In genomic region chr12:27150871-27151853, GRCm38 (mm10) we compare ENCODE assay signal across 13 mouse cellular contexts.
DNase-seq lines count a peak whose midpoint lies in the region; ATAC-seq and TF ChIP-seq lines count a peak whose summit lies in the region.
"Had no signal": no experiment of that assay in that cellular context is flagged by ENCODE, and none has a peak within 500 bp of the region (broad histone marks: within the 10 kb centered on the region; RNA-seq: fewer than 3 reads in every experiment).

No protein-coding gene starts in this region.

- ATAC-seq in midbrain, embryonic 12.5 days (ENCODE audit: low FRiP score, low read depth): peak; percentile 96
- ATAC-seq in lung, postnatal 0 days: no peak

- peaks cover 63% of the 10 kb centered on the region for H3K4me1 ChIP-seq in hindbrain, embryonic 10.5 days (replicated peaks)
- H3K4me1 ChIP-seq in midbrain, embryonic 12.5 days: peaks cover 55% of the 10 kb centered on the region
- H3K4me1 ChIP-seq in lung, postnatal 0 days (ENCODE audit: insufficient read depth, low read depth, low read length): no peaks in the 10 kb centered on the region

- 6% methylated on average over 13 of the region's 13 CpGs for WGBS in hindbrain, embryonic 10.5 days
- 7% methylated on average over 13 of the region's 13 CpGs for WGBS in midbrain, embryonic 12.5 days
- 45% methylated on average over 13 of the region's 13 CpGs for WGBS in lung, postnatal 0 days

- DNase-seq in R1 (ENCODE audit: low read depth, low spot score): peak; percentile 82
- DNase-seq in embryo, embryonic 9.5 days (ENCODE audit: extremely low spot score): peak; percentile 79
- DNase-seq in hindbrain, embryonic 10.5 days (ENCODE audit: low spot score): peak; percentile 81
- DNase-seq in cerebellum, postnatal 25 days: no peak
- no peak for DNase-seq in lung, postnatal 0 days (ENCODE audit: low spot score)
- no peak for DNase-seq in yolk sac, embryonic 10.5 days (ENCODE audit: low spot score)
- DNase-seq in heart, postnatal 4 days: no peak
- DNase-seq: adrenal gland, postnatal 10 days; cerebellum, postnatal 36 days; gastrocnemius, adult 2 months; kidney, postnatal 14 days; lung, postnatal 10 days had no signal

- no peaks in the 10 kb centered on the region for H3K27me3 ChIP-seq in hindbrain, embryonic 10.5 days (ENCODE audit: insufficient read depth, poor library complexity, severe bottlenecking)
- no peaks in the 10 kb centered on the region for H3K27me3 ChIP-seq in midbrain, embryonic 12.5 days
- H3K27me3 ChIP-seq in lung, postnatal 0 days (replicated peaks; ENCODE audit: insufficient read depth, low read length): no peaks in the 10 kb centered on the region

- H3K36me3 ChIP-seq in hindbrain, embryonic 10.5 days: no peaks in the 10 kb centered on the region
- H3K36me3 ChIP-seq in midbrain, embryonic 12.5 days: no peaks in the 10 kb centered on the region
- no peaks in the 10 kb centered on the region for H3K36me3 ChIP-seq in lung, postnatal 0 days (ENCODE audit: insufficient read depth, low read length)

- H3K4me3 ChIP-seq in hindbrain, embryonic 10.5 days: peak overlapping the region; percentile 29
- no peak overlapping the region for H3K4me3 ChIP-seq in midbrain, embryonic 12.5 days
- H3K4me3 ChIP-seq in lung, postnatal 0 days (ENCODE audit: low read depth, low read length): no peak overlapping the region
- H3K4me3 ChIP-seq: gastrocnemius, adult 2 months had no signal

- no peaks in the 10 kb centered on the region for H3K9me3 ChIP-seq in hindbrain, embryonic 10.5 days
- H3K9me3 ChIP-seq in midbrain, embryonic 12.5 days: no peaks in the 10 kb centered on the region
- H3K9me3 ChIP-seq in lung, postnatal 0 days (ENCODE audit: low read length): no peaks in the 10 kb centered on the region

- no peak for TF ChIP-seq CTCF in lung, postnatal 0 days (IDR thresholded peaks at IDR 0.05)

- TF ChIP-seq EP300 in lung, postnatal 0 days (IDR thresholded peaks at IDR 0.05): no peak

- peak overlapping the region; percentile 90 for H3K27ac ChIP-seq in hindbrain, embryonic 10.5 days
- H3K27ac ChIP-seq in midbrain, embryonic 12.5 days (replicated peaks): peak overlapping the region; percentile 95
- no peak overlapping the region for H3K27ac ChIP-seq in lung, postnatal 0 days (ENCODE audit: low read length)
- H3K27ac ChIP-seq: gastrocnemius, adult 2 months had no signal

- peak overlapping the region; percentile 20; the same call in 1 of the 2 replicates for H3K9ac ChIP-seq in midbrain, embryonic 12.5 days (replicated peaks)
- no peak overlapping the region for H3K9ac ChIP-seq in lung, postnatal 0 days (replicated peaks; ENCODE audit: low read depth)

- H3K4me2 ChIP-seq in midbrain, embryonic 12.5 days (replicated peaks): peak overlapping the region; percentile 26
- no peak overlapping the region for H3K4me2 ChIP-seq in lung, postnatal 0 days (replicated peaks; ENCODE audit: low read depth, low read length)

Comparison
In these comparisons a context has a peak if more than half of its experiments do, and no peak if none do; other contexts are left out.
1. DNase-seq: peak in R1 (single experiment), embryo, embryonic 9.5 days (single experiment) and hindbrain, embryonic 10.5 days (single experiment); none in cerebellum, postnatal 25 days (0 of 2), lung, postnatal 0 days (single experiment), yolk sac, embryonic 10.5 days (single experiment) and heart, postnatal 4 days (single experiment).